In the genomic region with DNA sequence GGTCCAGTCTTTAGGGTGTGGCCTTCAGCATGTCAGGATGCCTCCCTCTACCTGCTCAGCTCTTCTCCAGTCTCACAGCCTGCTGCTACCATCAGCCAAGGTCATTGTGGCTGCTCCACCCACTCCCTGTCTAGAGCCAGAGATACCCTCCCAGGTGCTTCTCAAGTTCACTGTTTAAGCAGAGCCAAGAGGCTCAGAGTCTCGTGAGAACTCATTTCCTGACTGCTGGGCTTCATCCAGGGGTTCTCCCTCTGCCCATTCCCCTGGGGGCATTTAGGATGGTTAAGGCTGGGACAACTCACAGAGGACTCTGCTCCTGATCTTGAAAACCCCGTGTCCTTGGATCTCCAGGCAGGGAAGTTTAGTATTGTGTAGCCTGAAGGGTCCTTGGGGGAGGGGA, we compare ENCODE assay signal across 16 mouse cellular contexts.
"Had no signal": no experiment of that assay in that cellular context is flagged by ENCODE, and none has a peak within 500 bp of the region (broad histone marks: within the 10 kb centered on the region; RNA-seq: fewer than 3 reads in every experiment).

No protein-coding gene starts in this region.

- H3K36me3 ChIP-seq: limb, embryonic 13.5 days; midbrain, embryonic 10.5 days; neural tube, embryonic 13.5 days had no signal

- H3K9ac ChIP-seq: limb, embryonic 13.5 days; liver, embryonic 14.5 days; neural tube, embryonic 13.5 days had no signal

- DNase-seq: kidney, postnatal 10 days; kidney, postnatal 4 days; left cerebral cortex, postnatal 4 days; lung, adult 18-20 months; lung, postnatal 4 days; retina, postnatal 1 day; right cerebral cortex, postnatal 4 days; spleen, adult 18-20 months; thymus, adult 2 months; thymus, postnatal 25 days had no signal

- H3K27me3 ChIP-seq: limb, embryonic 13.5 days; neural tube, embryonic 13.5 days had no signal

- H3K4me2 ChIP-seq: limb, embryonic 13.5 days; neural tube, embryonic 13.5 days had no signal

- H3K4me1 ChIP-seq: limb, embryonic 13.5 days had no signal

- H3K4me3 ChIP-seq: layer of hippocampus, adult 2 months; limb, embryonic 13.5 days; midbrain, embryonic 10.5 days; neural tube, embryonic 13.5 days had no signal

- H3K9me3 ChIP-seq: limb, embryonic 13.5 days; midbrain, embryonic 10.5 days; neural tube, embryonic 13.5 days had no signal

- H3K27ac ChIP-seq: layer of hippocampus, adult 2 months; limb, embryonic 13.5 days; liver, embryonic 14.5 days; midbrain, embryonic 10.5 days; neural tube, embryonic 13.5 days had no signal

- ATAC-seq: lung, postnatal 0 days had no signal
